Comparison of ENCODE assay signal across 21 mouse cellular contexts in genomic region chr8:122316402-122316801, GRCm38 (mm10). TPM values are rescaled to one million over a fixed set of nuclear protein-coding genes. Genes with fewer than 3 reads are reported as not detected.
DNase-seq lines count a peak whose midpoint lies in the region; ATAC-seq lines count a peak whose summit lies in the region.
"Had no signal": no experiment of that assay in that cellular context is flagged by ENCODE, and none has a peak within 500 bp of the region (broad histone marks: within the 10 kb centered on the region; RNA-seq: fewer than 3 reads in every experiment).

No protein-coding gene starts in this region.

- H3K36me3 ChIP-seq in forebrain, embryonic 10.5 days (replicated peaks) = no peaks in the 10 kb centered on the region
- H3K36me3 ChIP-seq in forebrain, embryonic 16.5 days (ENCODE audit: control insufficient read depth, insufficient read depth) = no peaks in the 10 kb centered on the region
- peaks cover 42% of the 10 kb centered on the region for H3K36me3 ChIP-seq in liver, embryonic 11.5 days (ENCODE audit: control insufficient read depth, insufficient read depth, low read length)
- H3K36me3 ChIP-seq in intestine, embryonic 15.5 days = no peaks in the 10 kb centered on the region
- peaks cover 94% of the 10 kb centered on the region for H3K36me3 ChIP-seq in liver, embryonic 15.5 days (replicated peaks)
- H3K36me3 ChIP-seq in embryonic facial prominence, embryonic 10.5 days (replicated peaks) = peaks cover 9% of the 10 kb centered on the region; the same call in 1 of the 2 replicates
- H3K36me3 ChIP-seq: forebrain, embryonic 12.5 days; hindbrain, embryonic 15.5 days had no signal

- peaks cover 87% of the 10 kb centered on the region for H3K4me1 ChIP-seq in forebrain, embryonic 10.5 days
- H3K4me1 ChIP-seq in forebrain, embryonic 16.5 days (replicated peaks; ENCODE audit: control insufficient read depth, insufficient read depth, low read length) = peaks cover 6% of the 10 kb centered on the region; the same call in 1 of the 2 replicates
- peaks cover 100% of the 10 kb centered on the region for H3K4me1 ChIP-seq in liver, embryonic 11.5 days (replicated peaks; ENCODE audit: control insufficient read depth, insufficient read depth, low read length)
- H3K4me1 ChIP-seq in intestine, embryonic 15.5 days (replicated peaks) = peaks cover 88% of the 10 kb centered on the region
- H3K4me1 ChIP-seq in liver, embryonic 15.5 days (replicated peaks) = peaks cover 100% of the 10 kb centered on the region
- peaks cover 90% of the 10 kb centered on the region for H3K4me1 ChIP-seq in embryonic facial prominence, embryonic 10.5 days

- H3K27ac ChIP-seq in forebrain, embryonic 10.5 days = peak overlapping the region; percentile 40; the same call in 1 of the 2 replicates
- no peak overlapping the region for H3K27ac ChIP-seq in forebrain, embryonic 16.5 days (ENCODE audit: low read length)
- H3K27ac ChIP-seq in liver, embryonic 11.5 days (ENCODE audit: low read depth, low read length) = peak overlapping the region; percentile 97
- peak overlapping the region; percentile 65; the same call in 1 of the 2 replicates for H3K27ac ChIP-seq in intestine, embryonic 15.5 days
- peak overlapping the region; percentile 95 for H3K27ac ChIP-seq in liver, embryonic 15.5 days (replicated peaks)
- no peak overlapping the region for H3K27ac ChIP-seq in embryonic facial prominence, embryonic 10.5 days (replicated peaks)
- H3K27ac ChIP-seq: forebrain, embryonic 12.5 days; hindbrain, embryonic 15.5 days; layer of hippocampus, adult 2 months had no signal

- no peak for ATAC-seq in forebrain, embryonic 16.5 days
- no peak for ATAC-seq in liver, embryonic 11.5 days (replicated peaks; ENCODE audit: low FRiP score)
- no peak for ATAC-seq in intestine, embryonic 15.5 days
- no peak for ATAC-seq in liver, embryonic 15.5 days (ENCODE audit: insufficient read depth)
- ATAC-seq: activated CD4-positive, CD25-positive, alpha-beta regulatory T cell, adult 4 months had no signal

- H3K27me3 ChIP-seq in forebrain, embryonic 10.5 days (ENCODE audit: poor library complexity, severe bottlenecking) = peaks cover 11% of the 10 kb centered on the region
- H3K27me3 ChIP-seq in forebrain, embryonic 16.5 days (replicated peaks; ENCODE audit: control insufficient read depth, insufficient read depth, low read length) = no peaks in the 10 kb centered on the region
- H3K27me3 ChIP-seq in liver, embryonic 11.5 days (replicated peaks; ENCODE audit: control insufficient read depth, insufficient read depth, low read length) = no peaks in the 10 kb centered on the region
- no peaks in the 10 kb centered on the region for H3K27me3 ChIP-seq in intestine, embryonic 15.5 days (replicated peaks)
- no peaks in the 10 kb centered on the region for H3K27me3 ChIP-seq in liver, embryonic 15.5 days
- H3K27me3 ChIP-seq in embryonic facial prominence, embryonic 10.5 days (replicated peaks; ENCODE audit: low read depth, poor library complexity, severe bottlenecking) = peaks cover 19% of the 10 kb centered on the region
- H3K27me3 ChIP-seq: hindbrain, embryonic 15.5 days had no signal

- no peak overlapping the region for H3K9ac ChIP-seq in forebrain, embryonic 16.5 days (replicated peaks; ENCODE audit: low read depth, low read length)
- H3K9ac ChIP-seq in liver, embryonic 11.5 days (ENCODE audit: low read depth, low read length) = peak overlapping the region; percentile 51
- no peak overlapping the region; the same call in 1 of the 2 replicates for H3K9ac ChIP-seq in intestine, embryonic 15.5 days
- peak overlapping the region; percentile 71; the same call in 1 of the 2 replicates for H3K9ac ChIP-seq in liver, embryonic 15.5 days
- H3K9ac ChIP-seq: forebrain, embryonic 12.5 days; hindbrain, embryonic 15.5 days had no signal

- 66% methylated on average over 2 of the region's 2 CpGs for WGBS in forebrain, embryonic 10.5 days
- 59% methylated on average over 2 of the region's 2 CpGs for WGBS in forebrain, embryonic 16.5 days
- 45% methylated on average over 2 of the region's 2 CpGs for WGBS in liver, embryonic 11.5 days
- 42% methylated on average over 2 of the region's 2 CpGs for WGBS in intestine, embryonic 15.5 days
- WGBS in liver, embryonic 15.5 days (ENCODE audit: insufficient replicate concordance) = 57% methylated on average over 2 of the region's 2 CpGs
- WGBS in embryonic facial prominence, embryonic 10.5 days = 46% methylated on average over 2 of the region's 2 CpGs

- no peak overlapping the region for H3K4me3 ChIP-seq in forebrain, embryonic 10.5 days
- H3K4me3 ChIP-seq in forebrain, embryonic 16.5 days (replicated peaks; ENCODE audit: low read length) = no peak overlapping the region
- H3K4me3 ChIP-seq in liver, embryonic 11.5 days (ENCODE audit: low read depth, low read length) = no peak overlapping the region
- H3K4me3 ChIP-seq in intestine, embryonic 15.5 days (replicated peaks) = no peak overlapping the region
- H3K4me3 ChIP-seq in liver, embryonic 15.5 days (replicated peaks) = no peak overlapping the region
- no peak overlapping the region for H3K4me3 ChIP-seq in embryonic facial prominence, embryonic 10.5 days
- H3K4me3 ChIP-seq: forebrain, embryonic 12.5 days; hindbrain, embryonic 15.5 days; layer of hippocampus, adult 2 months had no signal

- no peak overlapping the region for H3K4me2 ChIP-seq in forebrain, embryonic 16.5 days (ENCODE audit: low read length)
- no peak overlapping the region; the same call in 1 of the 2 replicates for H3K4me2 ChIP-seq in liver, embryonic 11.5 days
- H3K4me2 ChIP-seq in intestine, embryonic 15.5 days (replicated peaks) = no peak overlapping the region
- H3K4me2 ChIP-seq in liver, embryonic 15.5 days = no peak overlapping the region
- H3K4me2 ChIP-seq: forebrain, embryonic 12.5 days; hindbrain, embryonic 15.5 days had no signal

- DNase-seq in forebrain, embryonic 10.5 days (ENCODE audit: extremely low spot score, low spot score) = no peak
- DNase-seq in liver, embryonic 11.5 days (ENCODE audit: low spot score) = no peak
- no peak for DNase-seq in liver
- no peak for DNase-seq in embryonic facial prominence, embryonic 10.5 days (ENCODE audit: low spot score)
- no peak for DNase-seq in spleen, adult 18-20 months
- DNase-seq: adrenal gland, postnatal 10 days; cerebellum, postnatal 36 days; gastrocnemius, postnatal 10 days; heart, adult 18-20 months; kidney, adult 18-20 months; kidney, postnatal 14 days; lung, adult 18-20 months; lung, postnatal 14 days; thymus, postnatal 4 days had no signal

- no peaks in the 10 kb centered on the region for H3K9me3 ChIP-seq in forebrain, embryonic 10.5 days
- no peaks in the 10 kb centered on the region for H3K9me3 ChIP-seq in forebrain, embryonic 16.5 days (ENCODE audit: control insufficient read depth, low read length)
- H3K9me3 ChIP-seq in liver, embryonic 11.5 days (ENCODE audit: control insufficient read depth, low read length) = no peaks in the 10 kb centered on the region
- H3K9me3 ChIP-seq in intestine, embryonic 15.5 days = no peaks in the 10 kb centered on the region
- H3K9me3 ChIP-seq in liver, embryonic 15.5 days (replicated peaks) = no peaks in the 10 kb centered on the region
- no peaks in the 10 kb centered on the region for H3K9me3 ChIP-seq in embryonic facial prominence, embryonic 10.5 days
- H3K9me3 ChIP-seq: forebrain, embryonic 12.5 days; hindbrain, embryonic 15.5 days had no signal

RNA-seq across cellular contexts. Expression of gene Zfpm1, which starts 34.5 kb away (rescaled TPM):
- polyA plus RNA-seq in forebrain, embryonic 10.5 days (2016; fragmentation: Nextera tagmentation; extraction: Ambion mirVana) = 0.82 and 0.88 TPM in 2 replicates
- 0.41 and 0.65 TPM in 2 replicates for polyA plus RNA-seq in forebrain, embryonic 16.5 days (2015; fragmentation: Nextera tagmentation; extraction: Ambion mirVana)
- 22.7 and 26.5 TPM in 2 replicates for polyA plus RNA-seq in liver, embryonic 11.5 days (2014; fragmentation: Nextera tagmentation; extraction: Ambion mirVana)
- polyA plus RNA-seq in intestine, embryonic 15.5 days (2015; fragmentation: Nextera tagmentation; extraction: Ambion mirVana) = 4.9 and 5.2 TPM in 2 replicates
- 12.0 and 14.9 TPM in 2 replicates for polyA plus RNA-seq in liver, embryonic 15.5 days (2015; fragmentation: Nextera tagmentation; extraction: Ambion mirVana)
- polyA plus RNA-seq in embryonic facial prominence, embryonic 10.5 days (2016; fragmentation: Nextera tagmentation; extraction: Ambion mirVana) = 1.5 and 2.0 TPM in 2 replicates

RNA-seq across cellular contexts. Expression of gene Trhr2, which starts 44.1 kb away (rescaled TPM):
- polyA plus RNA-seq in forebrain, embryonic 10.5 days (2016; fragmentation: Nextera tagmentation; extraction: Ambion mirVana) = not detected in 2 replicates
- polyA plus RNA-seq in forebrain, embryonic 16.5 days (2015; fragmentation: Nextera tagmentation; extraction: Ambion mirVana) = not detected in 2 replicates
- not detected in 2 replicates for polyA plus RNA-seq in liver, embryonic 11.5 days (2014; fragmentation: Nextera tagmentation; extraction: Ambion mirVana)
- not detected in 2 replicates for polyA plus RNA-seq in intestine, embryonic 15.5 days (2015; fragmentation: Nextera tagmentation; extraction: Ambion mirVana)
- not detected in 2 replicates for polyA plus RNA-seq in liver, embryonic 15.5 days (2015; fragmentation: Nextera tagmentation; extraction: Ambion mirVana)
- polyA plus RNA-seq in embryonic facial prominence, embryonic 10.5 days (2016; fragmentation: Nextera tagmentation; extraction: Ambion mirVana) = not detected in 2 replicates
- polyA plus RNA-seq: activated CD4-positive, CD25-positive, alpha-beta regulatory T cell, adult 4 months; forebrain, embryonic 12.5 days had no signal

Comparison
In these comparisons a context has a peak if more than half of its experiments do, and no peak if none do; other contexts are left out.
1. H3K27ac ChIP-seq: peak in forebrain, embryonic 10.5 days (single experiment), liver, embryonic 11.5 days (single experiment), intestine, embryonic 15.5 days (single experiment) and liver, embryonic 15.5 days (single experiment); none in forebrain, embryonic 16.5 days (single experiment) and embryonic facial prominence, embryonic 10.5 days (single experiment).
2. H3K9ac ChIP-seq: peak in liver, embryonic 11.5 days (single experiment) and liver, embryonic 15.5 days (single experiment); none in forebrain, embryonic 16.5 days (single experiment) and intestine, embryonic 15.5 days (single experiment).